Mouse (Mus musculus): ENCODE results near the gene Hoxb4. TPM values are rescaled to one million over a fixed set of nuclear protein-coding genes. Genes with fewer than 3 reads are reported as not detected.

Gene Hoxb4
- polyA plus RNA-seq, 1 experiment from 2014 or later, result 3.2 TPM

MicroRNAs encoded within 50 kb of the gene (microRNA counts, 519-probe panel; counts per million panel counts)
- microRNA mmu-miR-10a, result 4,073 counts per million, percentile 95 among the panel's probes with 10 or more counts

Other genes starting within 250 kb of the Hoxb4 start
- gene Atp5g1, start 242.6 kb upstream of the Hoxb4 start, polyA plus RNA-seq (2015; fragmentation: Nextera tagmentation; extraction: Ambion mirVana), result 930 and 1,145 TPM in 2 replicates
- not detected in 2 replicates for gene Calcoco2, start 206.3 kb upstream of the Hoxb4 start, polyA plus RNA-seq (2015; fragmentation: Nextera tagmentation; extraction: Ambion mirVana)
- gene Ttll6, start 184.5 kb upstream of the Hoxb4 start, polyA plus RNA-seq (2015; fragmentation: Nextera tagmentation; extraction: Ambion mirVana), result 0.37 and 0.40 TPM in 2 replicates
- 2.3 and 3.6 TPM in 2 replicates for gene Hoxb13, start 124.0 kb upstream of the Hoxb4 start, polyA plus RNA-seq (2015; fragmentation: Nextera tagmentation; extraction: Ambion mirVana)
- 1.2 and 1.3 TPM in 2 replicates for gene Hoxb9, start 46.8 kb upstream of the Hoxb4 start, polyA plus RNA-seq (2015; fragmentation: Nextera tagmentation; extraction: Ambion mirVana)
- 1.1 and 1.5 TPM in 2 replicates for gene Hoxb8, start 36.4 kb upstream of the Hoxb4 start, polyA plus RNA-seq (2015; fragmentation: Nextera tagmentation; extraction: Ambion mirVana)
- 10.7 and 12.4 TPM in 2 replicates for gene Hoxb7, start 31.6 kb upstream of the Hoxb4 start, polyA plus RNA-seq (2015; fragmentation: Nextera tagmentation; extraction: Ambion mirVana)
- 14.4 and 16.1 TPM in 2 replicates for gene Hoxb6, start 25.8 kb upstream of the Hoxb4 start, polyA plus RNA-seq (2015; fragmentation: Nextera tagmentation; extraction: Ambion mirVana)
- 27.2 and 31.3 TPM in 2 replicates for gene Hoxb5, start 14.9 kb upstream of the Hoxb4 start, polyA plus RNA-seq (2015; fragmentation: Nextera tagmentation; extraction: Ambion mirVana)
- 1.8 and 2.7 TPM in 2 replicates for gene Hoxb3, start 5.1 kb downstream of the Hoxb4 start, polyA plus RNA-seq (2015; fragmentation: Nextera tagmentation; extraction: Ambion mirVana)
- gene Hoxb2, start 32.3 kb downstream of the Hoxb4 start, polyA plus RNA-seq (2015; fragmentation: Nextera tagmentation; extraction: Ambion mirVana), result 17.7 and 19.8 TPM in 2 replicates
- 0.30 TPM in 1 of 2 replicates, not detected in the other for gene Hoxb1, start 47.5 kb downstream of the Hoxb4 start, polyA plus RNA-seq (2015; fragmentation: Nextera tagmentation; extraction: Ambion mirVana)
- 0.94 and 1.0 TPM in 2 replicates for gene Skap1, start 146.3 kb downstream of the Hoxb4 start, polyA plus RNA-seq (2015; fragmentation: Nextera tagmentation; extraction: Ambion mirVana)

Measured in intestine, embryonic 15.5 days (tissue).